Mouse (Mus musculus) forebrain, embryonic 16.5 days (tissue): ENCODE measurements around the gene Arhgef10l. TPM values are rescaled to one million over a fixed set of nuclear protein-coding genes. Genes with fewer than 3 reads are reported as not detected.

ENCODE experiments used
- ATAC-seq: fragments of 200-750 bp; cut with Nextera tagmentation; 2 replicates; pipeline ENCODE4 v1.8.0; 2017; ENCODE audit warnings: mild to moderate bottlenecking, moderate library complexity
- H3K27ac ChIP-seq: fragments of 300-500 bp; sonication (generic); 2 replicates; pipeline ENCODE4 v1.5.1; 2014; ENCODE audit warnings: low read length, control low read depth
- H3K27me3 ChIP-seq: fragments of 300-500 bp; sonication (generic); replicated peaks from 2 replicates; pipeline ENCODE4 v1.6.1; 2014; ENCODE audit warnings: low read length; ENCODE audit not compliant: control insufficient read depth, insufficient read depth
- H3K36me3 ChIP-seq: fragments of 300-500 bp; sonication (generic); 2 replicates; pipeline ENCODE4 v1.6.1; 2014; ENCODE audit not compliant: control insufficient read depth, insufficient read depth
- H3K4me1 ChIP-seq: fragments of 300-500 bp; sonication (generic); replicated peaks from 2 replicates; pipeline ENCODE4 v1.6.1; 2014; ENCODE audit warnings: low read length; ENCODE audit not compliant: control insufficient read depth, insufficient read depth
- H3K4me2 ChIP-seq: fragments of 300-500 bp; sonication (generic); 2 replicates; pipeline ENCODE4 v1.6.1; 2014; ENCODE audit warnings: mild to moderate bottlenecking, low read length, control low read depth
- H3K4me3 ChIP-seq: fragments of 300-500 bp; sonication (generic); replicated peaks from 2 replicates; pipeline ENCODE4 v1.5.1; 2014; ENCODE audit warnings: mild to moderate bottlenecking, low read length, control low read depth
- H3K9ac ChIP-seq: fragments of 300-500 bp; sonication (generic); replicated peaks from 2 replicates; pipeline ENCODE4 v1.6.1; 2014; ENCODE audit warnings: low read depth, low read length, control low read depth
- H3K9me3 ChIP-seq: fragments of 300-500 bp; sonication (generic); 2 replicates; pipeline ENCODE4 v1.6.1; 2016; ENCODE audit warnings: low read length; ENCODE audit not compliant: control insufficient read depth
- WGBS: fragments of 180-500 bp; shearing (Covaris S2); extraction: QIAGEN DNeasy Blood & Tissue Kit; methylation state at CpG from one replicate; pipeline ENCODE4 v1.1.7; 2014; 5-methylcytosine and 5-hydroxymethylcytosine counted together
- polyA plus RNA-seq: library from polyadenylated mRNA; unstranded; fragments of >200 nt; fragmentation: Nextera tagmentation; extraction: Ambion mirVana; gene quantifications from 2 replicates; pipeline ENCODE4 v1.2.1, GENCODE M21; 2015

The Arhgef10l gene
- polyA plus RNA-seq, 1 experiment from 2014 or later = 23.0 TPM

DNA sequence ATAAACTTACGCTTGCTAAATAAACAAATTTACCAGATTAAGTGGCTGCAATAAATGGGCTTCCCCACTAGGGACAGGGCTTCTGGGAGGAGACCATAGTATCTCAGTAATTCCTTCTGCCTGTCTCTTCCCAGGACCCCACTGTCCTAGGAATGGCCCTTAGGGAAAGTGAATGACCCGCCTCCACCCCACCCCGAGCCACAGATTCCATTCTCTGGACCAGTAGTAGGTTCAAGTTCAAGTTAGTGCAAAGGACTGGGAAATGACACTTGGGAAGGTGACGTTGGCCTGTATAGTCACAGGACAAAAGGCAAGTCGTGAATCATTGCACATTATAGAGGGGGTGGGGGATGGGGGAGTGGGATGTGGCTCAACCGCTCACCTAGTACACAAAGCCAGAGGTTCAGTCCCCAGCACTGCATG lies 19.1 kb upstream of the Arhgef10l start:
- Histone ChIP-seq H3K27me3 (no peaks in the 10 kb centered on the region), H3K4me3 (no peak overlapping the region), H3K9ac (no peak overlapping the region), H3K36me3 (no peaks in the 10 kb centered on the region), H3K4me2 (no peak overlapping the region), H3K27ac (no peak overlapping the region), H3K9me3 (no peaks in the 10 kb centered on the region), H3K4me1 (peaks cover 4% of the 10 kb centered on the region; the same call in 1 of the 2 replicates)
- no peak for ATAC-seq
- 59% methylated on average over 6 of the region's 6 CpGs for WGBS

DNA sequence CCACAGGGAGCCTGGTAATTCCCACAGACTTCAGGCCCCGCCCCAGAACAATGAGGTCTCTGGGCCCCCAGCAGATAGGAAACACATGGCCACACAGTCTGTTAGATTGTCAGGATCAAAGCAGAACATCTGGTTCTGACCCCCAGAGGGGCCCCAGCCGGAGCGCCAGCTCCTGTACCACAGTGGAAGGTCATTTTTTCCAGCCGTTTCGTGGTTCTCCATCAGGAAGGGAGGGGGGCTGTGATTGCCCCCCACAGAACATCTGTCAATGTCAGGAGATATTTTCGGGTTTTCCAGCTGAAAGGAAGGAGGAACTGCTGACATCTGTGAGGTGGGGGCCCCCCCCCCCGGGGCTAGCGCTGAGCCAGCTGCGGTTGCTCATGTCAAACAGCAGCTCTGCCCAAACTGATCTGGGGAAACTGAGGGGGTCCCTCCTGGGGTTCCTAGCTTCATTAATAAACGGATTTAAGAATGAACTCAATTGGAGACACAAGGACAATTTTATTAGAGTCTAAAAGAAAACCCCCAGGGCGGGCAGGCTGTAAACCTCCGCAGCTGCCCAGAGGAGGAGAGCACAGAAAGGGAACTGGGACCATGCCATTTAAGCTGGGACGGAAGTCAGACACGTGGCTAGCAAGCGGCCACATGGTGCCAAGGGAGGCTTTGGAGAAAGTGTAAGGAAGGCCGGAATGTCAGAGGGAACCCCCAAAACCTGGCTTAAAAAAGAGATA lies 18.5 kb upstream of the Arhgef10l start:
- H3K27ac ChIP-seq = no peak overlapping the region
- ATAC-seq = no peak
- H3K4me2 ChIP-seq = no peak overlapping the region
- H3K9me3 ChIP-seq = no peaks in the 10 kb centered on the region
- H3K4me1 ChIP-seq = peaks cover 6% of the 10 kb centered on the region; the same call in 1 of the 2 replicates
- H3K4me3 ChIP-seq = no peak overlapping the region
- WGBS = 25% methylated on average over 16 of the region's 16 CpGs
- H3K9ac ChIP-seq = no peak overlapping the region
- no peaks in the 10 kb centered on the region for H3K36me3 ChIP-seq
- no peaks in the 10 kb centered on the region for H3K27me3 ChIP-seq

DNA sequence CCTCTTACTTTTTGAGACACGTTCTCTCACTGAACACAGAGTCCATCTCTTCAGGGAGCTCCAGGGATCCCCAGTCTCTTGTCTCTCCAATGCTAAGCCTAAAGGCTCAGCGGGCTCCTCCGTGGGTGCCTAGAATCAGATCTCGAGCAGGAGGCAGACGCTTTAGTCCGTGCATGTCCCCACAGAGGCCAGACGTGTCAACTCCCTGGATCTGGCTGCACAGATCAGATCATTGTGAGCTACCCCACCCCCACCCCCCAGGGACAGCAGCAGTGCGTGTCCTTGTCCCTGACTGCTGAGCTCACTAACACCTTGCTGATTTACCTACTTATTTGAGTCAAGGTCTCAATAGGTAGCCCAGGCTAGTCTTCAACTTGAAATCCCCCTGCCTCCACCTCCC lies 17.8 kb upstream of the Arhgef10l start:
- 57% methylated on average over 8 of the region's 8 CpGs for WGBS
- Histone ChIP-seq H3K9ac (no peak overlapping the region), H3K9me3 (no peaks in the 10 kb centered on the region), H3K4me2 (no peak overlapping the region), H3K4me3 (no peak overlapping the region), H3K27me3 (no peaks in the 10 kb centered on the region), H3K36me3 (no peaks in the 10 kb centered on the region), H3K4me1 (peaks cover 6% of the 10 kb centered on the region; the same call in 1 of the 2 replicates), H3K27ac (no peak overlapping the region)
- no peak for ATAC-seq

DNA sequence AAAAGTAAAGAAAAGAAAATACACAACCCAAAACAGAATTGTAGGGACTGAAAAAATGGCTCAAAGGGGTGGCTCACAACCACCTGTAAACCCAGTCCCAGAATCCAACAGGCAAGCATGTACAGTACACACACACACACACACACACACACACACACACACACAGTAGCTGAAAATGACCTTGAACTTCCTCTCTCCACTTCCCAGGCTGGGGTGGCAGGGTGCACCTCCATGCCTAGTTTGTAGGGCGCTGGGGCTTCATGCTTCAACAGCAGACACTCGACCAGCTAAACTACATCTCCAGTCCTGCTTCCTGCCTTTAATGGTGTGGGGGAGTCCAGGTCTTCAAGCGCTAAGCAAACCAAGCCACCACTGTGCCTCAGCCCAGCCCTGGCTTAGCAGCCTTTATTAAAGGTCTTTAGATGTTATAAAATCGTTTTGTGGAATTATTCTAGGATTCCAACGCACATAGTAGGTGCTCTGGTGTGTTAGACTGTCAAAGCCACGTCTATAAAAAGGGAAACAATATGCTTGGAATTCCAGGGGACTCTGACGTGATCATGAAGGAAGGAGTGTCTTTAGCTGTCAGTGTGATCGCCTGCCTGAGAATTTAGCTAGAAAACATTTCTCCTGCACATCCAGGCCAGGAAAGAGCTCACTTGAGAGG lies 15.1 kb upstream of the Arhgef10l start:
- no peak for ATAC-seq
- no peak overlapping the region for H3K9ac ChIP-seq
- no peaks in the 10 kb centered on the region for H3K36me3 ChIP-seq
- H3K4me2 ChIP-seq = no peak overlapping the region
- no peak overlapping the region for H3K27ac ChIP-seq
- 69% methylated on average over 8 of the region's 8 CpGs for WGBS
- H3K4me1 ChIP-seq = peaks cover 6% of the 10 kb centered on the region; the same call in 1 of the 2 replicates
- H3K27me3 ChIP-seq = no peaks in the 10 kb centered on the region
- H3K4me3 ChIP-seq = no peak overlapping the region
- H3K9me3 ChIP-seq = no peaks in the 10 kb centered on the region

- peak; percentile 40; the same call in 1 of the 2 replicates for ATAC-seq
- no peaks in the 10 kb centered on the region for H3K9me3 ChIP-seq
- H3K27ac ChIP-seq = no peak overlapping the region
- peak overlapping the region; percentile 1 for H3K4me2 ChIP-seq
- H3K4me3 ChIP-seq = no peak overlapping the region
- H3K4me1 ChIP-seq = peaks cover 6% of the 10 kb centered on the region; the same call in 1 of the 2 replicates
- WGBS = 26% methylated on average over 16 of the region's 18 CpGs
- H3K36me3 ChIP-seq = no peaks in the 10 kb centered on the region
- no peaks in the 10 kb centered on the region for H3K27me3 ChIP-seq
- no peak overlapping the region for H3K9ac ChIP-seq
Observed at GRCm38 (mm10) chr4:140679723-140680380, 14.0 kb upstream of the Arhgef10l start.

- H3K9ac ChIP-seq = no peak overlapping the region
- no peak overlapping the region for H3K27ac ChIP-seq
- H3K4me1 ChIP-seq = peaks cover 2% of the 10 kb centered on the region; the same call in 1 of the 2 replicates
- no peaks in the 10 kb centered on the region for H3K9me3 ChIP-seq
- H3K4me3 ChIP-seq = no peak overlapping the region
- WGBS = 10% methylated on average over 5 of the region's 5 CpGs
- H3K4me2 ChIP-seq = no peak overlapping the region
- ATAC-seq = no peak
- H3K36me3 ChIP-seq = no peaks in the 10 kb centered on the region
- no peaks in the 10 kb centered on the region for H3K27me3 ChIP-seq
Observed at GRCm38 (mm10) chr4:140679038-140679437, 13.2 kb upstream of the Arhgef10l start.

DNA sequence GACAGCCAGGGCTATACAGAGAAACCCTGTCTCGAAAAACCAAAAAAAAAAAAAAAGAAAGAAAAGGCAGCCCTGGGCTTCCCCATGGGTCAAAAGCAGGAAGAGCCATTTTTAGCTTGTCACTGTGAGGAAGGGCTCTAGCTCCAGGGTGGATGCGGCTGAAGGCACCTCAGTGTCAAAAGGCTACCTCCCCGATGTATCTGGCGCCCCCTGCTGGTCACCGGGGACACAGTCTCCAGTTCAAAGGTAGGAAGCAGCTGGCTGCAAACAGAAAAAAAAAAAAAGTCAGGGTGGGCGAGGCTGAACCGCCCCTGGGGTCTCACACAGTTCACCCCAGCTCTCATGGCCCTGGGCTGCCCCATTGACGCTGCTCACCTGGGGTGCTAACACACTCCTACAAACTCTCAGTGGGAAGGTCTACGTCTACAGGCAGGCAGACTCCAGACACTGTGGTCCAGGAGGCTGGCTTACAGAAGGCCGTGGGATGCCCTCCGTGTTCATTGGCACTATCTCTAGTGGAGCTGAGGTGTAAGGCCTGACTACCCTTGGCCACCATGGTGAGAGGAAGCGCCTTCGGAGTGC lies 8.6 kb upstream of the Arhgef10l start:
- Histone ChIP-seq H3K9ac (no peak overlapping the region), H3K4me1 (no peaks in the 10 kb centered on the region), H3K4me2 (no peak overlapping the region), H3K36me3 (no peaks in the 10 kb centered on the region), H3K27ac (no peak overlapping the region), H3K4me3 (no peak overlapping the region), H3K27me3 (no peaks in the 10 kb centered on the region), H3K9me3 (no peaks in the 10 kb centered on the region)
- peak; percentile 55; the same call in 1 of the 2 replicates for ATAC-seq
- 34% methylated on average over 13 of the region's 13 CpGs for WGBS

DNA sequence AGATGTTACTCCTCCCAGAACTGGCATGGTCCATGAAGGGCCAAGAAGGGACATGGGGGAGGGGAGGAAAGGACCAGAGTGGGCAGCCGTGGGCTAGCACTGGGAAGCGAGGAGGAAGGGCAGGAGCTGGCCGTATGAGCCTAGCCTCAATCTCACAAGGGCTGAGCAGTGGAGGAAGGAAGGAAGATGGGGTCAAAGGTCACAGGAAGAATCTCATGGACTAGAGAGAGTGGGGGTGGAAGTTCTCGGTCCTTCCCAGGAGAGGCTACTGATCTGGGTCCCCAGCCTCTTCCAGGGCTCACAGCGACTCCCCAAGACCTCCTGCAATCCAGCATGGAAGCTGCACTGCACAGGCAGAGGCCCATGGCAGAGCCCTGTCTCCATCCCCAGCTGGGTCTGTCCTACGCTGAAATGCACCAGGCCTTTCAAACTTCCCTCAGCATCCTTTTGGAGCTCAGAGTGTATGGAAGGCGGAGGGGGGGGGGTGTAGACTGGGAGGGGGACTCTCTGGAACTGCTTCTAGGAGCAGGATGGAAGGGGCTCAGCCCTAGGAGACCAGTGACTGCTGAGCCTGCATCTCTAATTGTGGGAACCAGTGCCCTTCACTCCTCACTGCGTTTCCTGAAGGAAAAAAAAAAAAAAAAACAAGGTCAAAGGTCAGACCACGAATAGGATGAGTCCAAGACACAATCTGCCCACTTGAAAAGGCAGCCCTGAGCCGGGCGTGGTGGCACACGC lies 7.9 kb upstream of the Arhgef10l start:
- Histone ChIP-seq H3K27ac (no peak overlapping the region), H3K27me3 (no peaks in the 10 kb centered on the region), H3K4me1 (no peaks in the 10 kb centered on the region), H3K9ac (no peak overlapping the region), H3K36me3 (no peaks in the 10 kb centered on the region), H3K4me3 (no peak overlapping the region), H3K4me2 (no peak overlapping the region), H3K9me3 (no peaks in the 10 kb centered on the region)
- ATAC-seq = no peak
- WGBS = 69% methylated on average over 12 of the region's 12 CpGs
